Mouse (Mus musculus) fat pad, adult 2 months (tissue): ENCODE measurements at regions not wholly inside any gene's neighbourhood (a gene's known extent, or its start where the extent isn't known, plus 50 kb on each side); places are given as distances from the start of the nearest gene placed in this dataset.

Experiments
- DNase-seq: peaks from one replicate; pipeline ENCODE4 v3.0.0-alpha.2; 2011; ENCODE audit warnings: low read depth, low spot score; ENCODE audit errors: extremely low read depth

DNA sequence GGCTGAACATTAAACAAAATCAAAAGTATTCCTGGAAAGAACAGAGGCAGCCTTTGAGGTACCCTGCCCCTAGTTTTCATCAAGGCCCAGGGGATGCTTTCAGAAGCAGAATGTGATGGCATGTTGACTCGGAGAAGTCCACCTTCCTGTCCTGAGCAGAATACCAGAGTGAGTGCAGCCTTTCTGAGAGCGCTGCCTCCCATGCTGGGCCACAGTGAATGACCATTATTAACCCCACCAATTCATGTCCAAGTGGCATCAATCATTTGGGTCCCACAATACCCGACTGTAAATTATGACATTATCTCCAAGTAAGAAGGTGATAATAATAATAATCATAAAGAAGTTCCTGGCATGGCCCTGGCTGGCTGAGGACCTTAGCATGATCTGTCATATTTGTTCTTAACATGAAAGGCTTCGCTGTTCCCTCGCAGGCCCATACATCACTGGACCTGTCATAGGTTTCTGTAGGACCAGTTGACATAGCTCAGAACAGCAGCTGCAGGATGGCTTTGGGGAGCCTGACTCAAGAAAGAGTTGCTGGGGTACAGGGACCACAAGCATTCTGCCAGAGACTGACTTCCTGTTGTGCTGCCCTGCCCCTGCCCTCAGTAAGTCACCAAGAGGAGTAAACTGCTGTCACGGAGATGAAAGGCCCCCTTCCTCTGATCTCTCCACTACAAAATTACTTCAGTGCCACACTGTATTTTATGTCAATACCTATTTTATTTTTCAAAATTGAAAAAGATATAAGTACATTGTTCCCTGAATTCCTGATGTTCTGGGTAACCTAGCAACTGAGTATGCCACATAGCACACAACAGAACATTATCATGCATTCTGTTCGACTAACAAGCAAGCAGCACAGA lies 176.6 kb downstream of the Tmem161b start:
- no peak for DNase-seq

DNA sequence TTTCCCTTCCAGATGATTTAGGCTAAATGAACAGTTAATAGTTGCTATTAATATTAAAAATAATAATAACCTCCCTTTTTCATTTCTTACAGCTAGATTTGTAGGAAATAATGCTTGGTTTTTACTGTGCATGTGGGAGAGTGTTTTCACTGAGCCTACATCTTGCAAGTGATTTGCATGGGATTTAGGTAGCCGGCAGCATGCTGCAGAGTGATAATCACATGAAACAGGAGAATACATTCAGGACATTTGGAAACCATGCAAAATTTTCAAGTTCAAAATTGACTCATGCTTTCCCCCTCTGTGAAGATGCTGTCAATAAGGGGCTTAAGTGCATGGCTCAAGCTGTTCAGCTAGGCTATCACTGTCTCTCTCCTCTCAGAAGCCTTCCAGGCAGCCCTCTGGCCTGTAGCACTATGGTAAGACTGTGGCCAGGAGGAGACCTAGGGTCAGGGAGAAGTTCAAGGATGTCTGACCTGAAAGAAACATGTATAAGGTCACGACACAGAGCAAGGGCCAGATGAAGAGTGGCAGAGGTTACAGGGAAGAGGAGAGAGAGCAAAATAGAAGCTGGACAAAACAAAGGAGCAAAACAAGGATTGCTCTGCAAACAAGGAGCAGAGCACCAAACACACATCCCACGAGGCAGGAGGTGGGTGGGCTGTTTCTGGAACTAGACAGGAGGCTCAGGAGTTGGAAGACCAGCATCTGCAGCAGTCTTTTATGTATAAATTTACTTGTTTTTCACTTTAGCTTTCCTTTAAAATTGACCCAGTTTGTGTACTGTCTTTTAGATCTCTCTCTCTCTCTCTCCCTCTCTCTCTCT lies 177.5 kb downstream of the Tmem161b start:
- no peak for DNase-seq

DNA sequence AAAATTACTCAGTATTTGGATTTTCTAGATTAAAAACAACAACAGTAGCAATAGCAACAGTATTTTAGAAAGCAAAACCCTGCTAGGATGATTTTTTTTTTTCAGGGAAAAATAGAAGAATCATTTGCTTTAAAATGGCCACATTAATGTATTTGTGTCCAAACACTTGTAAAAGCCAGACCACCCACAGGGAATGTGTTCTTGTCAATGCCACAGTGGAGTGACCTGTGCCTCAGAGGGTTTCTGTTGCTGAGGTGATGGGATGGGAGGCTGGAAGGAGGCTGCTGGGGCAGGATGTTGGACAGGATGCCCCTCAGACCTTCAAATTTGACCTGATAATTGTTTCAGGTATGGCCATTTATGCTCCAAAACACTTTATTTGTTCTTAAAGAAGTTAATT lies 178.9 kb downstream of the Tmem161b start:
- no peak for DNase-seq

DNA sequence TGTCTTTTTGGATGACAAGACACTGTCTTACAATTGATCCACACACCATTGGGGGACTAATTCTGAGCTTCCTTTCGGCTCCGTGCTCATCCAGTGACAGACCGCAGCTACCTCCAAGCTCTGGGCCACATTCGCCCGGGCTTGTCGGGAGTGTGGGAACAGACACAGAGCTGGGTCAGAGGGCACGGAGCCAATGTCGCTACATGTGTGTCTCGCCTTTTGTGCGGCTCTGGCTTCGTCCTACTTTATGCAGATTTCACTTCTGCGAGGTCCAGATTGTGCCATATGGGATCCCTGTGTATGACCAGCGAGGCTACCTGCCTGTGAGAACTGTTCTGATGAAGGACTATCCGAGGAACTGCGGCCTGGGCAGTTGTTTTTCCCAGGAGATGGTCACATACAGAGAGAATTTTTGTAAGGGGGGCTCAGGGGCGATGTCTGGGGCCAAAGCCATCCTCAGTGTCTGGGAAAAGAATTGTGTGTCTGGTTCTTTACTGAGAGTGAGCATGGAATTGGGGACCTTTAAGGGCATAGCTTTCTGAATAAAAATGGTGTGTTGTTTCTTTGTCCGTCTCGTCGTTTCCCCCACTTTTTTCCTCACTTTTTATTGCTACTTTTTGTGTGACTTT lies 182.6 kb downstream of the Tmem161b start:
- DNase-seq = no peak

DNA sequence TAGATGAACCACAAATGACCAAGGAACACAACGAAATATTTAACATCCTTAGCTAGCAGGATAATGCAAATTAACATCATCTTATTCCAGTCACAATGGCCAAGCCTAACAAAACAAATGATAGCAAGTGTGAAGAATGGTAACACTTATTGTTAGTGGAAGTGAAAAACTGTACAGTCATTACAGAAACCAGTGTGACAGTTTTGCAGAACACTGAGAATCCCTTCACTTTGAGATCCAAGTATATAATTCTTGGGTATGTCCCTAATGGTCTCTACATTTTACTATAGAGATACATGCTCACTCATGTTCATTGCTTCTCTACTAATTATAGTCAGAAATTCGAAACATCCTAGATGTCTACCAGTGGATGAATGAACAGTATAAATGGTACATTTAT lies 212.3 kb downstream of the Tmem161b start:
- no peak for DNase-seq

DNA sequence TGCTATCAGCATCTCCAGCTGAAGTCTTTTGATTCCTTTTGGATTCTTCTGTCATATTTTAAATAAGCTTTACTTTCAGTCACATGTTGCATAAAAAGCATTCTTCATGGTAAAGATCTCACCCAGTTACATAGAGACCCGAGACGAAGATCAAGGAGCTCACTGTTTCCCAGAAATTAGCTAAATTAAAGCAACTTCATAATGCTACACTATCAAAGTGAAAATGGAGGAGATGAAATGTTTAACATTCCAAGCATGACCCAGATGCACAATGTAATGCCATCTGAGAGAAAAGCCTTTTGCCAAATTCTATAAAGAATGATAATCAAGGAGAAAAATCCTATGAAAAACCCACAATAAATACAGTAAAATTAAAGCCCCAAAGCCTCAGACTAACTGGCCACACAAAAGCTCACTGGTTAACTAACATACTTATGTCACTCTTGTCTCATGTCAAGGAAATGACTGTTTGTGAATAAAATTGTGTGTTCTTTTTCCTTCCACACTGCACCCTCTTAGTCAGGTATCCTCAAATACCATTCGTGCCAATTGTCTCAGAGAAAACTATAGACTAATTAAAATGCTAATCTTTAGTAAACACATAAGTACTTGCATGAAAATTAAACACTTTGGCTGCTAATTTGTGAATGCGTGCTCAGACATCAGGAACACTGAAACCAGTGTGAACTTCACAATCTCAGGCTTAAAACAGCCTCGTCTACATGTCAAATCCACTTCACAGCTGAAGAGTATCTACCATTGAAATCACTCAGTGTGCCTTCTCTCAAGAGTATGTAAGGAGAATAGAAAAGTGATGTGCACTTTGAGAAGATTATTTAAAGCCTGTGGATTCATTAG lies 215.7 kb downstream of the Tmem161b start:
- DNase-seq = no peak

DNA sequence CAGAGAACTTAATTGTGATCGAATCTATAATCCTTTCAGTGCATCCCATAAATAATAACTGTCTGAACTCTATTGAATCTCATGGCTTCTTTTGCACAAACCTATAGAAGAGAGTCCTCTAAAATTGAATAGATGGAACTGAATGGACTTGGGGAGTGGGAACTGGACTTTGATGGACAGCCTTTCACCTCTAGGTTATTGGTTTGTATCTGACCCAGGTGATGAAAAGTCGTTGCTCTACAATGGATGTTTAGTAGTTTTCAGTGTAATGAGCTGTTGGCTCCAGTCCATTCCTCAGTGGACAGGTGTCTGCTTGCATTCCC lies 216.3 kb downstream of the Tmem161b start:
- no peak for DNase-seq

DNA sequence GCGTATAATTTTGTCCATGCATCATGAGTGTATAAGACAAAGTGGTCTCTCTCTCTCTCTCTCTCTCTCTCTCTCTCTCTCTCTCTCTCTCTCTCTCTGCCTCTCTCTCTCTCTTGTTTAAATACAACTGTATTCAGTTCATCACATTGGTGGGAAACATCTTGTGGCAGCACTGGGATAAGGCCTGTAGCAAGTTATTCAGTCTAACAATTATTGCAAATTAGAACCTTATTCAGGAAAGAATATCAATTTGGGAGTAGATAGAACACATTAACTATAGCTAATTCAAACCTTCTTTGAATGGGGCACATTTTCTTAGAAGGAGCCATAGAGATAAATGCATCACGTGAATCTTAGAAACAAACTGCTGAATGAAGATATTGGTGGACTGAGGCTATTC lies 226.4 kb downstream of the Tmem161b start:
- DNase-seq = no peak

DNA sequence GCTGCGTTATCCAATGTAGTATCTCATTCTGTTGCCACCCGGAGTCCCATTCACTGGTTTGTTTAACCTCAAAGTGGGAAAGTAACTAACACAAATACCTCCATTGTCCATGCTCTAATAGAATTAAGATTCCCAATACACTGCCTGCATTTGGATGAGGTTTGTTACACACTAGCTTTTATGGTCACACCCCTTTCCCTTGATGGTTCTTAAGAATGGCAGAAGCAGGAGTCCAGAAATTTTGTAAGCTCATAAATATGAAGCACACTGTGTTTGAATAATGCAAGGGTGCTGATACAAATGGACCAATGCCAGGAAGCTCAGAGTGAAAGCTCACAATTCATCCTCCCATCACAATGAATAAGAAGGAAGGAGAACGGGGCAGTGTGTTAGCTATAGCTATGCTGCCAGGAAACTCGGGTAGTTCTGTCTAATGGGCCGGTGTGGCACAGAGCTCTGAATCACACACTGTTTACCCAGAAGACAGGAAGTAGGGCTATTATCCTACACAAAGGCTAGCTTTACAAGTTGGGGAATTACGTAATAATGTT lies 227.0 kb downstream of the Tmem161b start:
- DNase-seq = no peak
